In the genomic region with DNA sequence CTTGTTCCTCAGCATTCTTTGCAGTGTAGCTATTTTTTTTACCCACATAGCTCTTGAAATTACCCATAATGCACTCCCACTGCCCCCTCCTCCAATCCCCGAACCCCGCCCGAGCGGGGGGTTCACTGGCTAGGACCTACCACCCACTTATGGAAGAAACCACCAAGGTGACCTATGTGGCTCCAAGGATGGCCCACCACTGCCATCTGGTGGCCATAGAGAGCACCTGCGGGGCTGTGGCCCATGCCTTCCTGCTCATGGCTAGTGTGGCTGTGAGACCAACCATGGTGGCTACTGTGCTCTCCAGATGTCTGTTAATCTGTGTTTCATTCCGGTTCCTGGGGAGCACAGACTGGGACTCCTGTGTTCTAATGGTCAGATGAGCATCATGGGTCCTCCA, we compare ENCODE assay signal across 9 mouse cellular contexts. TPM values are rescaled to one million over a fixed set of nuclear protein-coding genes. Genes with fewer than 3 reads are reported as not detected.
DNase-seq lines count a peak whose midpoint lies in the region; ATAC-seq and TF ChIP-seq lines count a peak whose summit lies in the region.
"Had no signal": no experiment of that assay in that cellular context is flagged by ENCODE, and none has a peak within 500 bp of the region (broad histone marks: within the 10 kb centered on the region; RNA-seq: fewer than 3 reads in every experiment).

No protein-coding gene starts in this region.

- peak; percentile 85 for ATAC-seq in erythroblast, adult 5-6 weeks (replicated peaks; ENCODE audit: low FRiP score, poor library complexity, severe bottlenecking)
- peak; percentile 50 for ATAC-seq in inflammation-experienced regulatory T-cells, adult 6 months
- ATAC-seq in monocyte, adult 5-6 weeks (replicated peaks; ENCODE audit: insufficient number of reproducible peaks, low FRiP score, low TSS enrichment, poor library complexity, severe bottlenecking): peak; percentile 82

- H3K27ac ChIP-seq in bone marrow, adult 2 months (ENCODE audit: control insufficient read depth, insufficient read depth, low read depth, low read length, poor library complexity): no peak overlapping the region

- 6% methylated on average over 6 of the region's 6 CpGs for WGBS in bone marrow, adult 2 months

- DNase-seq in right cerebral cortex, adult 2 months (ENCODE audit: low spot score in 2 of 2): peak; percentile 47 to 58
- no peak for DNase-seq in right cerebral cortex, postnatal 10 days (ENCODE audit: low spot score in 2 of 2)
- DNase-seq in left cerebral cortex, postnatal 36 days (ENCODE audit: low spot score in 2 of 2): peak; percentile 19 to 41
- DNase-seq in thymus, postnatal 0 days (ENCODE audit: low spot score): peak; percentile 69

- intact Hi-C loops in left cerebral cortex, postnatal 36 days (cut with DNase I): loop anchor here (2.0 to 10.0 kb wide), 2 partner anchors 25 to 315 kb away; no protein-coding TSS in a partner anchor

- no peak for TF ChIP-seq POLR2A in bone marrow, adult 2 months (IDR thresholded peaks at IDR 0.05; ENCODE audit: borderline replicate concordance, control insufficient read depth, low read depth, low read length)

- H3K4me1 ChIP-seq in bone marrow, adult 2 months (ENCODE audit: control insufficient read depth, insufficient read depth, low read length): no peaks in the 10 kb centered on the region

- peak; percentile 97 for TF ChIP-seq CTCF in bone marrow, adult 2 months (IDR thresholded peaks at IDR 0.05; ENCODE audit: control insufficient read depth, insufficient read depth, low read length)

- H3K4me3 ChIP-seq in bone marrow, adult 2 months (replicated peaks; ENCODE audit: control insufficient read depth, low read depth, low read length): no peak overlapping the region

RNA-seq across cellular contexts. Expression of a gene that starts 16.5 kb away (rescaled TPM):
- polyA plus RNA-seq in bone marrow, adult 2 months (2011; ENCODE audit: insufficient read depth, insufficient read length, low replicate concordance, missing spikeins): not detected in 2 replicates
- total RNA-seq in erythroblast, adult 5-6 weeks (2015; ENCODE audit: low replicate concordance): not detected in 2 replicates
- total RNA-seq in erythroblast, adult 5-6 weeks (2017; ENCODE audit: low replicate concordance): not detected in 2 replicates
- polyA plus RNA-seq in inflammation-experienced regulatory T-cells, adult 6 months (2017; shearing (Covaris generic)): not detected
- total RNA-seq in left cerebral cortex, postnatal 36 days (2021): not detected
- 0.53 TPM in 1 of 3 replicates, not detected in the others for total RNA-seq in monocyte, adult 5-6 weeks (2017)
- not detected in 2 replicates for polyA plus RNA-seq in thymus, postnatal 0 days (2015; fragmentation: Nextera tagmentation; extraction: Ambion mirVana)
- polyA plus RNA-seq: gonadal fat pad, adult 2 months had no signal

RNA-seq across cellular contexts. Expression of a gene that starts 47.2 kb away (rescaled TPM):
- polyA plus RNA-seq in bone marrow, adult 2 months (2011; ENCODE audit: insufficient read depth, insufficient read length, low replicate concordance, missing spikeins): 8.1 and 17.2 TPM in 2 replicates
- 1.3 TPM in 2 replicates for total RNA-seq in erythroblast, adult 5-6 weeks (2015; ENCODE audit: low replicate concordance)
- total RNA-seq in erythroblast, adult 5-6 weeks (2017; ENCODE audit: low replicate concordance): 2.0 and 3.8 TPM in 2 replicates
- polyA plus RNA-seq in inflammation-experienced regulatory T-cells, adult 6 months (2017; shearing (Covaris generic)): 10 to 100 TPM in 1 of 3 experiments, 1 to 10 TPM in 2; 7.5 to 12.0 (median 8.6) TPM
- 10 to 100 TPM; 17.2 to 19.5 TPM for total RNA-seq in left cerebral cortex, postnatal 36 days (2021)
- 4.5 to 8.5 TPM (median 6.2 TPM) in 3 replicates for total RNA-seq in monocyte, adult 5-6 weeks (2017)
- polyA plus RNA-seq in thymus, postnatal 0 days (2015; fragmentation: Nextera tagmentation; extraction: Ambion mirVana): 28.9 and 31.7 TPM in 2 replicates

Comparison
In these comparisons a context has a peak if more than half of its experiments do, and no peak if none do; other contexts are left out.
1. DNase-seq: peak in right cerebral cortex, adult 2 months (2 of 2), left cerebral cortex, postnatal 36 days (2 of 2) and thymus, postnatal 0 days (single experiment); none in right cerebral cortex, postnatal 10 days (0 of 2).
2. Peak in every context shown above with its lines, with median percentiles within 50 percentile points of each other: ATAC-seq.